Mouse (Mus musculus): Measurements from ENCODE around the gene Brpf1. TPM values are rescaled to one million over a fixed set of nuclear protein-coding genes. Genes with fewer than 3 reads are reported as not detected.

Gene Brpf1
- total and polyA plus RNA-seq, 3 experiments, result 9.9 to 14.4 (median 11.0) TPM

- Histone ChIP-seq H3K9ac (ENCODE audit: low read depth, low read length) (no peak overlapping the region), H3K27me3 (ENCODE audit: control insufficient read depth, insufficient read depth, low read length) (no peaks in the 10 kb centered on the region), H3K4me3 (no peak overlapping the region), H3K79me2 (replicated peaks; ENCODE audit: control insufficient read depth, insufficient read depth, low read length) (no peaks in the 10 kb centered on the region), H3K4me1 (ENCODE audit: control insufficient read depth, insufficient read depth, low read length) (no peaks in the 10 kb centered on the region), H3K27ac (no peak overlapping the region), H3K36me3 (ENCODE audit: control insufficient read depth, insufficient read depth, low read length) (no peaks in the 10 kb centered on the region)
- intact Hi-C loops (cut with DNase I), result no loop called here
- no peak for TF ChIP-seq EP300 (IDR thresholded peaks at IDR 0.05; ENCODE audit: insufficient read depth, low read depth, low read length)
- no peak for TF ChIP-seq POLR2A (IDR thresholded peaks at IDR 0.05; ENCODE audit: insufficient read depth, low read depth, low read length)
- no peak for TF ChIP-seq CTCF (IDR thresholded peaks at IDR 0.05)
- WGBS, result 88% methylated on average over 3 of the region's 3 CpGs
- DNase-seq, result no peak
Observed at GRCm38 (mm10) chr6:113272365-113272764, 34.6 kb upstream of the Brpf1 start.

DNA sequence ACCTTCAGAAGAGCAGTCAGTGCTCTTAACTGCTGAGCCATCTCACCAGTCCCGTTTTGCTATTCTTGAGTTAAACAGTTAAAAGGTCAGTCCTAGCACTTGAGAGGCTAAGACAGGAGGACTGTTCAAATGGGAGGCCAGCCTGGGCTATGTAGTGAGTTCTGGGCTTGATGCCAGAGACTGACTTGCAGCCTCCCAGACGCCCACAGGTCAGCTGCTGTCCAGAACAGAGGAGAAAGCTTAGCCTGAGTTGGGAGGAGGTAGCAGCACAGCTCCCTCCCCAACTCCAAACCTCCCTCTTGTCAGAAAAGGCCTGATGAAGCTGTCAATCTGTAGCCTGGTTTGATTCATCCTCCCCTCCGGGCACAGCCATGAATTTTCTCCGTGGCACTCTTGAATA is 30.1 kb upstream of the Brpf1 start:
- H3K4me3 ChIP-seq, result no peak overlapping the region
- H3K9ac ChIP-seq (ENCODE audit: low read depth, low read length), result no peak overlapping the region
- intact Hi-C loops (cut with DNase I), result no loop called here
- TF ChIP-seq POLR2A (IDR thresholded peaks at IDR 0.05; ENCODE audit: insufficient read depth, low read depth, low read length) (no peak), CTCF (IDR thresholded peaks at IDR 0.05) (no peak), EP300 (IDR thresholded peaks at IDR 0.05; ENCODE audit: insufficient read depth, low read depth, low read length) (no peak)
- H3K79me2 ChIP-seq (replicated peaks; ENCODE audit: control insufficient read depth, insufficient read depth, low read length), result no peaks in the 10 kb centered on the region
- 72% methylated on average over 4 of the region's 4 CpGs for WGBS
- H3K36me3 ChIP-seq (ENCODE audit: control insufficient read depth, insufficient read depth, low read length), result no peaks in the 10 kb centered on the region
- no peak for DNase-seq
- no peaks in the 10 kb centered on the region for H3K4me1 ChIP-seq (ENCODE audit: control insufficient read depth, insufficient read depth, low read length)
- H3K27me3 ChIP-seq (ENCODE audit: control insufficient read depth, insufficient read depth, low read length), result no peaks in the 10 kb centered on the region
- no peak overlapping the region for H3K27ac ChIP-seq

DNA sequence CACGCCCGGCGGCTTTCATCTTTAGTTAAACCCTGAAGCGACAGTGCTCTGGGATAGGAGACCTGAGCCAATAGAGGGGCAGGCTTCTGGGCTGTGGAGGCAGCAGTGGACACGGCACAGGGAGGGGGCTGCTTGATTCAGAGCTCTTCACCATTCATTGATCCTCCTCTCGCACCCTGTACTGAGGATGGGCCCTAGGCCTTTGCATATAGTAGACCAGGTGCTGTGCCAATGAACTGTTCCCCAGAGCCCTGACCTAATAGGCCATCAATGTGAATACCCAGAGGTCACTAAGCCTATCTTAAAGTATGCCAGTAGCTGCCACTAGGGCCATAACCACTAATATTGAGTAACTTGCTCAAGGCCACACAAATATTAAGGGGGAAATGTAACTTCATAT is 25.3 kb upstream of the Brpf1 start:
- no peak for DNase-seq
- Histone ChIP-seq H3K27ac (no peak overlapping the region), H3K27me3 (ENCODE audit: control insufficient read depth, insufficient read depth, low read length) (peaks cover 9% of the 10 kb centered on the region), H3K9ac (ENCODE audit: low read depth, low read length) (no peak overlapping the region), H3K4me3 (no peak overlapping the region), H3K79me2 (replicated peaks; ENCODE audit: control insufficient read depth, insufficient read depth, low read length) (no peaks in the 10 kb centered on the region), H3K4me1 (ENCODE audit: control insufficient read depth, insufficient read depth, low read length) (no peaks in the 10 kb centered on the region), H3K36me3 (ENCODE audit: control insufficient read depth, insufficient read depth, low read length) (no peaks in the 10 kb centered on the region)
- WGBS, result 69% methylated on average over 6 of the region's 6 CpGs
- intact Hi-C loops (cut with DNase I), result no loop called here
- no peak for TF ChIP-seq CTCF (IDR thresholded peaks at IDR 0.05)
- TF ChIP-seq POLR2A (IDR thresholded peaks at IDR 0.05; ENCODE audit: insufficient read depth, low read depth, low read length), result no peak
- TF ChIP-seq EP300 (IDR thresholded peaks at IDR 0.05; ENCODE audit: insufficient read depth, low read depth, low read length), result no peak

GRCm38 (mm10) chr6:113282101-113282802 is 24.7 kb upstream of the Brpf1 start, which contains the start of gene Cpne9:
Gene Cpne9 (plus strand): TSS chr6:113282307.
- Histone ChIP-seq H3K4me3 (no peak within 1 kb of the TSS), H3K27ac (no peak within 1 kb of the TSS), H3K27me3 (ENCODE audit: control insufficient read depth, insufficient read depth, low read length) (peaks cover 9% of the 10 kb centered on the region)

DNA sequence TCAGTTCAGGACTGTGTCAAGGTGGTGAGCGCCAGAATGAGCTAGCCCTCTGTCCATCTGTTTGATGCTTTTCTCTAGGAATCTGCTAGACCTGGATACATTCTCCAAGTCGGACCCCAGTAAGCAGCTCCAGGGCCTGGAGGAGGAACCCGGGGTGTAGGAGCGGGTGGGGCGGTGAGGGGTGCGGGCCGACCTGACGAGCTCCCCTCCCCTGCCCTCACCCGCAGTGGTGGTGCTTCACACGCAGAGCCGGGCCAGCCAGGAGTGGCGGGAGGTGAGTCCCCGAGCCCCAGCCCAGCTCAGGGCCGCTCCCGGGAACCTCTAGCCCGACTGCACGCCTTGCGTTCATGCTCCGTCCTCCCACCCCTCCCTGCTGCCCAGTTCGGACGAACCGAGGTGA is 24.0 kb upstream of the Brpf1 start:
- no peaks in the 10 kb centered on the region for H3K4me1 ChIP-seq (ENCODE audit: control insufficient read depth, insufficient read depth, low read length)
- 1% methylated on average over 22 of the region's 22 CpGs for WGBS
- H3K4me3 ChIP-seq, result no peak overlapping the region
- peaks cover 9% of the 10 kb centered on the region for H3K27me3 ChIP-seq (ENCODE audit: control insufficient read depth, insufficient read depth, low read length)
- no peak for DNase-seq
- no peak for TF ChIP-seq CTCF (IDR thresholded peaks at IDR 0.05)
- no peak for TF ChIP-seq EP300 (IDR thresholded peaks at IDR 0.05; ENCODE audit: insufficient read depth, low read depth, low read length)
- no peak for TF ChIP-seq POLR2A (IDR thresholded peaks at IDR 0.05; ENCODE audit: insufficient read depth, low read depth, low read length)
- H3K27ac ChIP-seq, result no peak overlapping the region
- H3K9ac ChIP-seq (ENCODE audit: low read depth, low read length), result no peak overlapping the region
- intact Hi-C loops (cut with DNase I), result no loop called here
- H3K79me2 ChIP-seq (replicated peaks; ENCODE audit: control insufficient read depth, insufficient read depth, low read length), result no peaks in the 10 kb centered on the region
- no peaks in the 10 kb centered on the region for H3K36me3 ChIP-seq (ENCODE audit: control insufficient read depth, insufficient read depth, low read length)

More at GRCm38 (mm10) chr6:113282101-113282802, 24.7 kb upstream of the Brpf1 start, which contains the start of gene Cpne9:
- Histone ChIP-seq H3K36me3 (ENCODE audit: control insufficient read depth, insufficient read depth, low read length) (no peaks in the 10 kb centered on the region), H3K9ac (ENCODE audit: low read depth, low read length) (no peak within 1 kb of the TSS), H3K4me1 (ENCODE audit: control insufficient read depth, insufficient read depth, low read length) (no peaks in the 10 kb centered on the region), H3K79me2 (replicated peaks; ENCODE audit: control insufficient read depth, insufficient read depth, low read length) (no peaks in the 10 kb centered on the region)
- WGBS, result 2% methylated on average over 37 of the region's 37 CpGs
- TF ChIP-seq CTCF (IDR thresholded peaks at IDR 0.05), result no peak
- no peak for TF ChIP-seq EP300 (IDR thresholded peaks at IDR 0.05; ENCODE audit: insufficient read depth, low read depth, low read length)
- intact Hi-C loops (cut with DNase I), result no loop called here
- no peak for DNase-seq

GRCm38 (mm10) chr6:113283500-113283899 is 23.4 kb upstream of the Brpf1 start:
- DNase-seq, result no peak
- peaks cover 9% of the 10 kb centered on the region for H3K27me3 ChIP-seq (ENCODE audit: control insufficient read depth, insufficient read depth, low read length)
- no peak overlapping the region for H3K27ac ChIP-seq
- H3K4me3 ChIP-seq, result no peak overlapping the region
- TF ChIP-seq CTCF (IDR thresholded peaks at IDR 0.05), result no peak
- TF ChIP-seq EP300 (IDR thresholded peaks at IDR 0.05; ENCODE audit: insufficient read depth, low read depth, low read length), result no peak
- TF ChIP-seq POLR2A (IDR thresholded peaks at IDR 0.05; ENCODE audit: insufficient read depth, low read depth, low read length), result no peak
- 12% methylated on average over 6 of the region's 6 CpGs for WGBS
- no peaks in the 10 kb centered on the region for H3K4me1 ChIP-seq (ENCODE audit: control insufficient read depth, insufficient read depth, low read length)
- intact Hi-C loops (cut with DNase I), result no loop called here
- H3K79me2 ChIP-seq (replicated peaks; ENCODE audit: control insufficient read depth, insufficient read depth, low read length), result no peaks in the 10 kb centered on the region
- no peak overlapping the region for H3K9ac ChIP-seq (ENCODE audit: low read depth, low read length)
- no peaks in the 10 kb centered on the region for H3K36me3 ChIP-seq (ENCODE audit: control insufficient read depth, insufficient read depth, low read length)
